Mouse (Mus musculus) lung, embryonic 14.5 days (tissue): Measurements from ENCODE around the gene Lipc. TPM values are rescaled to one million over a fixed set of nuclear protein-coding genes. Genes with fewer than 3 reads are reported as not detected.

Experiments used
- ATAC-seq: fragments of 200-750 bp; cut with Nextera tagmentation; 2 replicates; pipeline ENCODE4 v1.8.0; 2017; ENCODE audit warnings: mild to moderate bottlenecking, moderate TSS enrichment, moderate library complexity; ENCODE audit not compliant: insufficient read depth
- DNase-seq: peaks from one replicate; pipeline ENCODE4 v3.0.0-alpha.2; 2015
- H3K27ac ChIP-seq: fragments of 300-500 bp; sonication (generic); 2 replicates; pipeline ENCODE4 v1.5.1; 2014; ENCODE audit warnings: low read depth, mild to moderate bottlenecking, moderate library complexity
- H3K27me3 ChIP-seq: fragments of 300-500 bp; sonication (generic); 2 replicates; pipeline ENCODE4 v1.6.1; 2014; ENCODE audit warnings: low read length, control low read depth; ENCODE audit not compliant: insufficient read depth
- H3K36me3 ChIP-seq: fragments of 300-500 bp; sonication (generic); 2 replicates; pipeline ENCODE4 v1.6.1; 2014; ENCODE audit warnings: control low read depth; ENCODE audit not compliant: insufficient read depth
- H3K4me1 ChIP-seq: fragments of 300-500 bp; sonication (generic); 2 replicates; pipeline ENCODE4 v1.6.1; 2014; ENCODE audit warnings: antibody characterized with exemption, control low read depth; ENCODE audit not compliant: insufficient read depth
- H3K4me2 ChIP-seq: fragments of 300-500 bp; sonication (generic); 2 replicates; pipeline ENCODE4 v1.6.1; 2014; ENCODE audit warnings: mild to moderate bottlenecking
- H3K4me3 ChIP-seq: fragments of 300-500 bp; sonication (generic); 2 replicates; pipeline ENCODE4 v1.5.1; 2014; ENCODE audit warnings: low read depth, low read length
- H3K9ac ChIP-seq: fragments of 300-500 bp; sonication (generic); 2 replicates; pipeline ENCODE4 v1.6.1; 2014
- H3K9me3 ChIP-seq: fragments of 300-500 bp; sonication (generic); 2 replicates; pipeline ENCODE4 v1.6.1; 2016; ENCODE audit warnings: low read depth, low read length, control low read depth
- CTCF ChIP-seq: IDR thresholded peaks from 2 replicates; pipeline ENCODE4 v1.5.1; 2016; ENCODE audit warnings: antibody characterized with exemption, low read depth
- WGBS: fragments of 180-500 bp; shearing (Covaris S2); extraction: QIAGEN DNeasy Blood & Tissue Kit; methylation state at CpG from one replicate; pipeline ENCODE4 v1.1.7; 2014; 5-methylcytosine and 5-hydroxymethylcytosine counted together
- microRNA-seq: library from miRNA; unstranded; fragments of <30 nt; microRNA quantifications from one replicate; pipeline ENCODE4, GENCODE M21; 2016; ENCODE audit warnings: borderline number of aligned reads
- polyA plus RNA-seq: library from polyadenylated mRNA; unstranded; fragments of >200 nt; fragmentation: Nextera tagmentation; extraction: Ambion mirVana; gene quantifications from 2 replicates; pipeline ENCODE4 v1.2.1, GENCODE M21; 2014

Gene Lipc
- polyA plus RNA-seq, 1 experiment from 2014 or later = 0.11 TPM

- DNase-seq (no peak), ATAC-seq (no peak)
- Histone ChIP-seq H3K27ac (no peak overlapping the region), H3K27me3 (no peaks in the 10 kb centered on the region), H3K9me3 (no peaks in the 10 kb centered on the region), H3K9ac (no peak overlapping the region), H3K36me3 (peaks cover 24% of the 10 kb centered on the region; the same call in 1 of the 2 replicates), H3K4me2 (no peak overlapping the region), H3K4me1 (no peaks in the 10 kb centered on the region), H3K4me3 (no peak overlapping the region)
- TF ChIP-seq CTCF = no peak
- WGBS = 77% methylated on average over 3 of the region's 3 CpGs
These were observed 169.8 kb downstream of the Lipc start for GRCm38 (mm10) chr9:70782191-70782590.

GRCm38 (mm10) chr9:70775517-70775916, 176.5 kb downstream of the Lipc start:
- H3K9me3 ChIP-seq = no peaks in the 10 kb centered on the region
- peaks cover 24% of the 10 kb centered on the region; the same call in 1 of the 2 replicates for H3K36me3 ChIP-seq
- no peaks in the 10 kb centered on the region for H3K4me1 ChIP-seq
- DNase-seq = no peak
- no peaks in the 10 kb centered on the region for H3K27me3 ChIP-seq
- H3K4me2 ChIP-seq = no peak overlapping the region
- no peak overlapping the region for H3K4me3 ChIP-seq
- no peak overlapping the region for H3K9ac ChIP-seq
- 89% methylated on average over 2 of the region's 2 CpGs for WGBS
- no peak overlapping the region for H3K27ac ChIP-seq
- ATAC-seq = no peak
- TF ChIP-seq CTCF = no peak

GRCm38 (mm10) chr9:70760974-70761373, 191.1 kb downstream of the Lipc start:
- 87% methylated on average over 5 of the region's 5 CpGs for WGBS
- H3K9me3 ChIP-seq = no peaks in the 10 kb centered on the region
- no peak for ATAC-seq
- H3K36me3 ChIP-seq = peaks cover 48% of the 10 kb centered on the region
- TF ChIP-seq CTCF = no peak
- no peak overlapping the region for H3K4me3 ChIP-seq
- H3K4me2 ChIP-seq = no peak overlapping the region
- no peak overlapping the region for H3K9ac ChIP-seq
- no peaks in the 10 kb centered on the region for H3K4me1 ChIP-seq
- DNase-seq = no peak
- H3K27me3 ChIP-seq = no peaks in the 10 kb centered on the region
- no peak overlapping the region for H3K27ac ChIP-seq

- no peak overlapping the region for H3K4me2 ChIP-seq
- DNase-seq = no peak
- no peak overlapping the region for H3K27ac ChIP-seq
- peaks cover 52% of the 10 kb centered on the region for H3K36me3 ChIP-seq
- no peak for TF ChIP-seq CTCF
- WGBS = 88% methylated on average over 3 of the region's 3 CpGs
- no peak overlapping the region for H3K4me3 ChIP-seq
- H3K9me3 ChIP-seq = no peaks in the 10 kb centered on the region
- H3K27me3 ChIP-seq = no peaks in the 10 kb centered on the region
- no peak for ATAC-seq
- no peaks in the 10 kb centered on the region for H3K4me1 ChIP-seq
- no peak overlapping the region for H3K9ac ChIP-seq
These were observed 200.4 kb downstream of the Lipc start for GRCm38 (mm10) chr9:70751504-70752222.

Small RNA genes lying within 50 kb of the gene (microRNA-seq; reads per million reads assigned to microRNA genes)
- gene Gm25149 = not detected

Other genes starting within 250 kb of the Lipc start
- 0.18 and 0.42 TPM in 2 replicates for gene Aqp9, start 216.5 kb upstream of the Lipc start, polyA plus RNA-seq